8 mouse cellular contexts compared by ENCODE assay signal in the genomic region with DNA sequence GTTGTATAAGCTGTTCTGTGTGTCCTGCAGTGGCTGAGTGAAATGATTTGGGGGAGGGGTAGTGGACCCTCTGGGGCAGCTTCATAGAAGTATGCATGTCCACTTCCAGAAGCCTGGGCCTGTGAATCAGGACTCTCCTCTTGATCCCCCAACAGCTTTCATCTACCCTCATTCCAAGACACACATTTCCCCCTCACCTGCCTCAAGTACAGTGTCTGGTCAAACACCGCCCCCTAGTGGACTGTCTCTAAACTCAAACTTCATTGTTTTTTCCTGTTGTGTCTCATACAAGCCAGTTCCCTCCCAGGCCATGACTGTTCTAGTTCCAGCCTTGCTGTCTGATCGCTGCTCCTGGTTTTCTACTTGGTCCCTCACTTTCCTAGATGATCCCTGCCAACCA. TPM values are rescaled to one million over a fixed set of nuclear protein-coding genes. Genes with fewer than 3 reads are reported as not detected.
DNase-seq lines count a peak whose midpoint lies in the region; ATAC-seq and TF ChIP-seq lines count a peak whose summit lies in the region.

No protein-coding gene starts in this region.

- no peaks in the 10 kb centered on the region for H3K4me1 ChIP-seq in intestine, embryonic 15.5 days (replicated peaks)
- no peaks in the 10 kb centered on the region for H3K4me1 ChIP-seq in liver, postnatal 0 days (ENCODE audit: insufficient read depth)

- no peak overlapping the region for H3K27ac ChIP-seq in intestine, embryonic 15.5 days
- no peak overlapping the region for H3K27ac ChIP-seq in liver, postnatal 0 days (ENCODE audit: low read depth)

- no peak overlapping the region for H3K4me2 ChIP-seq in intestine, embryonic 15.5 days (replicated peaks)
- H3K4me2 ChIP-seq in liver, postnatal 0 days (ENCODE audit: low read depth, low read length) = no peak overlapping the region

- 13% methylated on average over 2 of the region's 2 CpGs for WGBS in intestine, embryonic 15.5 days
- 5% methylated on average over 2 of the region's 2 CpGs for WGBS in liver, postnatal 0 days (ENCODE audit: insufficient replicate concordance)

- TF ChIP-seq CTCF in liver, postnatal 0 days (IDR thresholded peaks at IDR 0.05; ENCODE audit: low read depth) = peak; percentile 86

- no peak overlapping the region for H3K4me3 ChIP-seq in intestine, embryonic 15.5 days (replicated peaks)
- H3K4me3 ChIP-seq in liver, postnatal 0 days (ENCODE audit: low read depth, low read length) = no peak overlapping the region

- peaks cover 4% of the 10 kb centered on the region; the same call in 1 of the 2 replicates for H3K36me3 ChIP-seq in intestine, embryonic 15.5 days
- H3K36me3 ChIP-seq in liver, postnatal 0 days (replicated peaks; ENCODE audit: insufficient read depth, low read length) = peaks cover 12% of the 10 kb centered on the region

- TF ChIP-seq EP300 in liver, postnatal 0 days (IDR thresholded peaks at IDR 0.05; ENCODE audit: low read depth) = no peak

- DNase-seq in right cerebral cortex, adult 18-20 months = peak; percentile 39
- DNase-seq in right cerebral cortex, postnatal 36 days (ENCODE audit: low spot score in 2 of 2) = no peak
- peak; percentile 77 for DNase-seq in adrenal gland, postnatal 10 days
- DNase-seq in embryo, embryonic 11.5 days (ENCODE audit: low read depth, low spot score) = peak; percentile 32
- DNase-seq in liver, postnatal 0 days = peak; percentile 67
- DNase-seq in retina, embryonic 14.5 days (ENCODE audit: low spot score) = peak; percentile 81

- H3K9ac ChIP-seq in intestine, embryonic 15.5 days = no peak overlapping the region
- H3K9ac ChIP-seq in liver, postnatal 0 days (replicated peaks) = no peak overlapping the region

- H3K27me3 ChIP-seq in intestine, embryonic 15.5 days (replicated peaks) = no peaks in the 10 kb centered on the region
- no peaks in the 10 kb centered on the region for H3K27me3 ChIP-seq in liver, postnatal 0 days (ENCODE audit: insufficient read depth, low read length)

- H3K9me3 ChIP-seq in intestine, embryonic 15.5 days = no peaks in the 10 kb centered on the region
- no peaks in the 10 kb centered on the region for H3K9me3 ChIP-seq in liver, postnatal 0 days (ENCODE audit: low read length)

- ATAC-seq in intestine, embryonic 15.5 days = peak; percentile 34; the same call in 1 of the 2 replicates
- ATAC-seq in liver, postnatal 0 days = 0 out of 2 replicates have a peak, but pooled peaks have one; percentile 33
- no peak for ATAC-seq in monocyte, adult 5-6 weeks (replicated peaks; ENCODE audit: insufficient number of reproducible peaks, low FRiP score, low TSS enrichment, poor library complexity, severe bottlenecking)

RNA-seq across cellular contexts. Expression of a gene that starts 9.9 kb away (rescaled TPM):
- total RNA-seq in adrenal gland, postnatal 10 days (2021) = not detected
- polyA plus RNA-seq in intestine, embryonic 15.5 days (2015; fragmentation: Nextera tagmentation; extraction: Ambion mirVana) = 0.14 and 0.15 TPM in 2 replicates
- 0.11 and 0.12 TPM in 2 replicates for polyA plus RNA-seq in liver, postnatal 0 days (2015; fragmentation: Nextera tagmentation; extraction: Ambion mirVana)
- not detected in 3 replicates for total RNA-seq in monocyte, adult 5-6 weeks (2017)

RNA-seq across cellular contexts. Expression of a gene that starts 53.1 kb away (rescaled TPM):
- total RNA-seq in adrenal gland, postnatal 10 days (2021) = not detected
- polyA plus RNA-seq in intestine, embryonic 15.5 days (2015; fragmentation: Nextera tagmentation; extraction: Ambion mirVana) = not detected in 2 replicates
- polyA plus RNA-seq in liver, postnatal 0 days (2015; fragmentation: Nextera tagmentation; extraction: Ambion mirVana) = not detected in 2 replicates
- total RNA-seq in monocyte, adult 5-6 weeks (2017) = not detected in 3 replicates

Comparison
In these comparisons a context has a peak if more than half of its experiments do, and no peak if none do; other contexts are left out.
1. DNase-seq: peak in right cerebral cortex, adult 18-20 months (single experiment), adrenal gland, postnatal 10 days (single experiment), embryo, embryonic 11.5 days (single experiment), liver, postnatal 0 days (single experiment) and retina, embryonic 14.5 days (single experiment); none in right cerebral cortex, postnatal 36 days (0 of 2).